Mouse (Mus musculus): ENCODE results near the gene Kcnip2. TPM values are rescaled to one million over a fixed set of nuclear protein-coding genes. Genes with fewer than 3 reads are reported as not detected.
A peak's percentile ranks its signal among the peaks of the same experiment; 100 is the strongest.

Kcnip2 gene
- polyA plus RNA-seq, 1 experiment from 2014 or later, result 1.4 TPM

GRCm38 (mm10) chr19:45789365-45789764 lies 26.5 kb downstream of the Kcnip2 start:
- ATAC-seq (ENCODE audit: insufficient number of reproducible peaks, insufficient read depth, low FRiP score, low TSS enrichment), result no peak
- Histone ChIP-seq H3K27me3 (no peaks in the 10 kb centered on the region), H3K4me3 (no peak overlapping the region), H3K9ac (no peak overlapping the region), H3K27ac (no peak overlapping the region), H3K4me2 (replicated peaks) (no peak overlapping the region), H3K4me1 (peaks cover 4% of the 10 kb centered on the region; the same call in 1 of the 2 replicates), H3K36me3 (no peaks in the 10 kb centered on the region), H3K9me3 (no peaks in the 10 kb centered on the region)
- 83% methylated on average over 7 of the region's 7 CpGs for WGBS

- no peak overlapping the region for H3K9ac ChIP-seq
- no peak for ATAC-seq (ENCODE audit: insufficient number of reproducible peaks, insufficient read depth, low FRiP score, low TSS enrichment)
- no peak overlapping the region for H3K27ac ChIP-seq
- 61% methylated on average over 4 of the region's 4 CpGs for WGBS
- H3K36me3 ChIP-seq, result no peaks in the 10 kb centered on the region
- no peak overlapping the region for H3K4me2 ChIP-seq (replicated peaks)
- no peaks in the 10 kb centered on the region for H3K9me3 ChIP-seq
- H3K4me3 ChIP-seq, result no peak overlapping the region
- H3K4me1 ChIP-seq, result peaks cover 4% of the 10 kb centered on the region; the same call in 1 of the 2 replicates
- H3K27me3 ChIP-seq, result no peaks in the 10 kb centered on the region
Measured at GRCm38 (mm10) chr19:45788337-45788736, 27.5 kb downstream of the Kcnip2 start.

GRCm38 (mm10) chr19:45787450-45787849 lies 28.4 kb downstream of the Kcnip2 start:
- 69% methylated on average over 3 of the region's 3 CpGs for WGBS
- no peak overlapping the region for H3K9ac ChIP-seq
- ATAC-seq (ENCODE audit: insufficient number of reproducible peaks, insufficient read depth, low FRiP score, low TSS enrichment), result no peak
- H3K36me3 ChIP-seq, result no peaks in the 10 kb centered on the region
- no peak overlapping the region for H3K4me3 ChIP-seq
- H3K4me2 ChIP-seq (replicated peaks), result no peak overlapping the region
- no peaks in the 10 kb centered on the region for H3K4me1 ChIP-seq
- H3K27ac ChIP-seq, result no peak overlapping the region
- H3K27me3 ChIP-seq, result no peaks in the 10 kb centered on the region
- H3K9me3 ChIP-seq, result no peaks in the 10 kb centered on the region

- 61% methylated on average over 3 of the region's 3 CpGs for WGBS
- H3K4me2 ChIP-seq (replicated peaks), result no peak overlapping the region
- H3K4me3 ChIP-seq, result no peak overlapping the region
- no peaks in the 10 kb centered on the region for H3K9me3 ChIP-seq
- no peaks in the 10 kb centered on the region for H3K27me3 ChIP-seq
- H3K36me3 ChIP-seq, result 0 out of 2 replicates have a peak, but pooled peaks cover 2% of the 10 kb centered on the region
- no peak overlapping the region for H3K27ac ChIP-seq
- no peak for ATAC-seq (ENCODE audit: insufficient number of reproducible peaks, insufficient read depth, low FRiP score, low TSS enrichment)
- no peak overlapping the region for H3K9ac ChIP-seq
- H3K4me1 ChIP-seq, result peaks cover 17% of the 10 kb centered on the region
Measured at GRCm38 (mm10) chr19:45785470-45785869, 30.4 kb downstream of the Kcnip2 start.

- Histone ChIP-seq H3K27ac (peak overlapping the region; percentile 78), H3K36me3 (peaks cover 14% of the 10 kb centered on the region; the same call in 1 of the 2 replicates), H3K4me3 (peak overlapping the region; percentile 99), H3K4me1 (peaks cover 20% of the 10 kb centered on the region), H3K9me3 (no peaks in the 10 kb centered on the region), H3K9ac (peak overlapping the region; percentile 58), H3K4me2 (replicated peaks) (peak overlapping the region; percentile 61), H3K27me3 (no peaks in the 10 kb centered on the region)
- WGBS, result 30% methylated on average over 17 of the region's 17 CpGs
- no peak; the same call in 1 of the 2 replicates for ATAC-seq (ENCODE audit: insufficient number of reproducible peaks, insufficient read depth, low FRiP score, low TSS enrichment)
Measured at GRCm38 (mm10) chr19:45783933-45784576, 31.8 kb downstream of the Kcnip2 start.

GRCm38 (mm10) chr19:45783181-45783932 lies 32.5 kb downstream of the Kcnip2 start, which contains the start of gene Mgea5:
TSS of gene Mgea5 (minus strand) at chr19:45783837.
- peak within 1 kb of the TSS; percentile 99 for H3K4me3 ChIP-seq
- H3K9ac ChIP-seq, result peak within 1 kb of the TSS; percentile 99
- H3K36me3 ChIP-seq, result peaks cover 19% of the 10 kb centered on the region
- H3K27ac ChIP-seq, result peak within 1 kb of the TSS; percentile 99
- peak; percentile 98 for ATAC-seq (ENCODE audit: insufficient number of reproducible peaks, insufficient read depth, low FRiP score, low TSS enrichment)
- peak within 1 kb of the TSS; percentile 70 for H3K4me2 ChIP-seq (replicated peaks)
- H3K27me3 ChIP-seq, result no peaks in the 10 kb centered on the region
- H3K9me3 ChIP-seq, result no peaks in the 10 kb centered on the region
- WGBS, result under 1% methylated on average over 70 of the region's 71 CpGs
- H3K4me1 ChIP-seq, result peaks cover 20% of the 10 kb centered on the region

- Histone ChIP-seq H3K9ac (peak overlapping the region; percentile 99), H3K27me3 (no peaks in the 10 kb centered on the region), H3K4me1 (peaks cover 20% of the 10 kb centered on the region), H3K27ac (peak overlapping the region; percentile 99), H3K4me2 (replicated peaks) (peak overlapping the region; percentile 70), H3K9me3 (no peaks in the 10 kb centered on the region), H3K4me3 (peak overlapping the region; percentile 99), H3K36me3 (peaks cover 27% of the 10 kb centered on the region)
- peak; percentile 35; the same call in 1 of the 2 replicates for ATAC-seq (ENCODE audit: insufficient number of reproducible peaks, insufficient read depth, low FRiP score, low TSS enrichment)
- WGBS, result under 1% methylated on average over 36 of the region's 36 CpGs
Measured at GRCm38 (mm10) chr19:45782315-45783001, 33.4 kb downstream of the Kcnip2 start.

GRCm38 (mm10) chr19:45781676-45782075 lies 34.2 kb downstream of the Kcnip2 start:
- peak overlapping the region; percentile 70 for H3K4me2 ChIP-seq (replicated peaks)
- H3K9me3 ChIP-seq, result no peaks in the 10 kb centered on the region
- peaks cover 34% of the 10 kb centered on the region for H3K36me3 ChIP-seq
- no peaks in the 10 kb centered on the region for H3K27me3 ChIP-seq
- no peak for ATAC-seq (ENCODE audit: insufficient number of reproducible peaks, insufficient read depth, low FRiP score, low TSS enrichment)
- H3K4me3 ChIP-seq, result peak overlapping the region; percentile 99
- H3K27ac ChIP-seq, result no peak overlapping the region
- 66% methylated on average over 8 of the region's 8 CpGs for WGBS
- peaks cover 20% of the 10 kb centered on the region for H3K4me1 ChIP-seq
- peak overlapping the region; percentile 99 for H3K9ac ChIP-seq

GRCm38 (mm10) chr19:45780350-45780915 lies 35.4 kb downstream of the Kcnip2 start:
- H3K4me3 ChIP-seq, result 0 out of 2 replicates have a peak overlapping the region, but pooled peaks have one; percentile 5

GRCm38 (mm10) chr19:45775486-45775885 lies 40.4 kb downstream of the Kcnip2 start:
- no peak overlapping the region for H3K27ac ChIP-seq
- no peak overlapping the region for H3K9ac ChIP-seq
- no peaks in the 10 kb centered on the region for H3K9me3 ChIP-seq
- ATAC-seq (ENCODE audit: insufficient number of reproducible peaks, insufficient read depth, low FRiP score, low TSS enrichment), result no peak
- peaks cover 4% of the 10 kb centered on the region for H3K4me1 ChIP-seq
- H3K4me3 ChIP-seq, result no peak overlapping the region
- no peaks in the 10 kb centered on the region for H3K27me3 ChIP-seq
- H3K36me3 ChIP-seq, result peaks cover 92% of the 10 kb centered on the region
- H3K4me2 ChIP-seq (replicated peaks), result no peak overlapping the region
- WGBS, result 84% methylated on average over 2 of the region's 2 CpGs

More at GRCm38 (mm10) chr19:45780350-45780915, 35.4 kb downstream of the Kcnip2 start:
- no peaks in the 10 kb centered on the region for H3K27me3 ChIP-seq
- no peak overlapping the region for H3K27ac ChIP-seq
- 89% methylated on average over 13 of the region's 13 CpGs for WGBS
- no peak for ATAC-seq (ENCODE audit: insufficient number of reproducible peaks, insufficient read depth, low FRiP score, low TSS enrichment)
- peaks cover 20% of the 10 kb centered on the region for H3K4me1 ChIP-seq
- H3K4me2 ChIP-seq (replicated peaks), result peak overlapping the region; percentile 70
- H3K9ac ChIP-seq, result no peak overlapping the region
- H3K9me3 ChIP-seq, result no peaks in the 10 kb centered on the region
- peaks cover 47% of the 10 kb centered on the region for H3K36me3 ChIP-seq

- H3K27me3 ChIP-seq, result no peaks in the 10 kb centered on the region
- no peaks in the 10 kb centered on the region for H3K4me1 ChIP-seq
- H3K36me3 ChIP-seq, result peaks cover 96% of the 10 kb centered on the region
- H3K9me3 ChIP-seq, result no peaks in the 10 kb centered on the region
- 91% methylated on average over 5 of the region's 5 CpGs for WGBS
- ATAC-seq (ENCODE audit: insufficient number of reproducible peaks, insufficient read depth, low FRiP score, low TSS enrichment), result no peak
- H3K4me3 ChIP-seq, result no peak overlapping the region
- H3K27ac ChIP-seq, result no peak overlapping the region
- no peak overlapping the region for H3K9ac ChIP-seq
- H3K4me2 ChIP-seq (replicated peaks), result no peak overlapping the region
Measured at GRCm38 (mm10) chr19:45771501-45771900, 44.4 kb downstream of the Kcnip2 start.

All from embryonic facial prominence, embryonic 12.5 days (tissue).